Comparison of ENCODE assay signal across 20 mouse cellular contexts in genomic region chr5:83695383-83695782, GRCm38 (mm10).
DNase-seq lines count a peak whose midpoint lies in the region; ATAC-seq and TF ChIP-seq lines count a peak whose summit lies in the region.
"Had no signal": no experiment of that assay in that cellular context is flagged by ENCODE, and none has a peak within 500 bp of the region (broad histone marks: within the 10 kb centered on the region; RNA-seq: fewer than 3 reads in every experiment).

No protein-coding gene starts in this region.

- H3K36me3 ChIP-seq in hindbrain, embryonic 11.5 days (ENCODE audit: control insufficient read depth, insufficient read depth, low read length) = no peaks in the 10 kb centered on the region
- no peaks in the 10 kb centered on the region for H3K36me3 ChIP-seq in hindbrain, postnatal 0 days (ENCODE audit: insufficient read depth, low read length)
- H3K36me3 ChIP-seq in midbrain, embryonic 14.5 days (ENCODE audit: control insufficient read depth, insufficient read depth, low read length) = no peaks in the 10 kb centered on the region
- H3K36me3 ChIP-seq in midbrain, embryonic 16.5 days (ENCODE audit: control insufficient read depth, insufficient read depth, low read length) = no peaks in the 10 kb centered on the region
- H3K36me3 ChIP-seq: embryonic facial prominence, embryonic 13.5 days; embryonic facial prominence, embryonic 15.5 days; forebrain, embryonic 10.5 days; forebrain, embryonic 15.5 days had no signal

- no peak overlapping the region for H3K9ac ChIP-seq in hindbrain, embryonic 11.5 days (ENCODE audit: low read depth, low read length)
- no peak overlapping the region for H3K9ac ChIP-seq in hindbrain, postnatal 0 days (replicated peaks; ENCODE audit: low read length)
- H3K9ac ChIP-seq in midbrain, embryonic 14.5 days (replicated peaks; ENCODE audit: low read length) = no peak overlapping the region
- H3K9ac ChIP-seq in midbrain, embryonic 16.5 days (ENCODE audit: low read depth, low read length) = no peak overlapping the region
- H3K9ac ChIP-seq: embryonic facial prominence, embryonic 13.5 days; embryonic facial prominence, embryonic 15.5 days; forebrain, embryonic 13.5 days; forebrain, embryonic 15.5 days had no signal

- WGBS in hindbrain, embryonic 11.5 days = 59% methylated on average over 1 of the region's 1 CpGs
- WGBS in hindbrain, postnatal 0 days = 55% methylated on average over 1 of the region's 1 CpGs
- 47% methylated on average over 1 of the region's 1 CpGs for WGBS in midbrain, embryonic 14.5 days
- WGBS in midbrain, embryonic 16.5 days = 62% methylated on average over 1 of the region's 1 CpGs

- H3K27ac ChIP-seq in hindbrain, embryonic 11.5 days (ENCODE audit: low read depth, low read length) = no peak overlapping the region
- H3K27ac ChIP-seq in hindbrain, postnatal 0 days = no peak overlapping the region
- H3K27ac ChIP-seq in midbrain, embryonic 14.5 days (replicated peaks; ENCODE audit: low read depth, low read length) = no peak overlapping the region
- H3K27ac ChIP-seq in midbrain, embryonic 16.5 days (ENCODE audit: low read length) = no peak overlapping the region
- H3K27ac ChIP-seq: embryonic facial prominence, embryonic 13.5 days; embryonic facial prominence, embryonic 15.5 days; forebrain, embryonic 10.5 days; forebrain, embryonic 13.5 days; forebrain, embryonic 15.5 days had no signal

- no peaks in the 10 kb centered on the region for H3K9me3 ChIP-seq in hindbrain, embryonic 11.5 days (ENCODE audit: control insufficient read depth, low read length)
- no peaks in the 10 kb centered on the region for H3K9me3 ChIP-seq in hindbrain, postnatal 0 days (ENCODE audit: low read length)
- H3K9me3 ChIP-seq in midbrain, embryonic 14.5 days (ENCODE audit: control insufficient read depth, low read length) = no peaks in the 10 kb centered on the region
- H3K9me3 ChIP-seq in midbrain, embryonic 16.5 days (replicated peaks; ENCODE audit: control insufficient read depth, low read length, poor library complexity, severe bottlenecking) = no peaks in the 10 kb centered on the region
- H3K9me3 ChIP-seq: embryonic facial prominence, embryonic 13.5 days; embryonic facial prominence, embryonic 15.5 days; forebrain, embryonic 10.5 days; forebrain, embryonic 13.5 days; forebrain, embryonic 15.5 days had no signal

- peak; percentile 60; the same call in 1 of the 2 replicates for ATAC-seq in hindbrain, embryonic 11.5 days (ENCODE audit: low FRiP score)
- ATAC-seq in hindbrain, postnatal 0 days = no peak
- no peak for ATAC-seq in midbrain, embryonic 14.5 days (ENCODE audit: low FRiP score, low TSS enrichment)
- no peak for ATAC-seq in midbrain, embryonic 16.5 days
- ATAC-seq: forebrain, embryonic 13.5 days; forebrain, embryonic 15.5 days had no signal

- no peak overlapping the region for H3K4me2 ChIP-seq in hindbrain, embryonic 11.5 days (replicated peaks; ENCODE audit: low read depth, low read length)
- no peak overlapping the region for H3K4me2 ChIP-seq in hindbrain, postnatal 0 days (ENCODE audit: low read depth, low read length)
- no peak overlapping the region for H3K4me2 ChIP-seq in midbrain, embryonic 14.5 days (ENCODE audit: low read length)
- no peak overlapping the region for H3K4me2 ChIP-seq in midbrain, embryonic 16.5 days (ENCODE audit: low read length)
- H3K4me2 ChIP-seq: embryonic facial prominence, embryonic 13.5 days; embryonic facial prominence, embryonic 15.5 days; forebrain, embryonic 13.5 days; forebrain, embryonic 15.5 days had no signal

- DNase-seq in hindbrain, embryonic 11.5 days (ENCODE audit: low spot score) = no peak
- no peak for DNase-seq in hindbrain, postnatal 0 days (ENCODE audit: low spot score)
- DNase-seq in midbrain, embryonic 14.5 days = peak; percentile 28
- DNase-seq: adrenal gland, adult 2 months; adrenal gland, postnatal 10 days; adrenal gland, postnatal 25 days; cerebellum, adult 11 months; cerebellum, adult 18-20 months; cerebellum, adult 8-10 months; cerebellum, adult 9-11 months; cerebellum, postnatal 14 days; cerebellum, postnatal 36 days; embryo, embryonic 11 days had no signal

- H3K4me1 ChIP-seq in hindbrain, embryonic 11.5 days (replicated peaks; ENCODE audit: control insufficient read depth, insufficient read depth, low read length) = no peaks in the 10 kb centered on the region
- H3K4me1 ChIP-seq in hindbrain, postnatal 0 days (ENCODE audit: insufficient read depth, low read length) = no peaks in the 10 kb centered on the region
- no peaks in the 10 kb centered on the region for H3K4me1 ChIP-seq in midbrain, embryonic 14.5 days (ENCODE audit: control insufficient read depth, insufficient read depth, low read length)
- H3K4me1 ChIP-seq in midbrain, embryonic 16.5 days (ENCODE audit: control insufficient read depth, insufficient read depth, low read length) = no peaks in the 10 kb centered on the region
- H3K4me1 ChIP-seq: embryonic facial prominence, embryonic 13.5 days; embryonic facial prominence, embryonic 15.5 days; forebrain, embryonic 10.5 days; forebrain, embryonic 13.5 days; forebrain, embryonic 15.5 days had no signal

- H3K4me3 ChIP-seq in hindbrain, embryonic 11.5 days (ENCODE audit: low read depth, low read length) = no peak overlapping the region
- no peak overlapping the region for H3K4me3 ChIP-seq in hindbrain, postnatal 0 days (ENCODE audit: low read length)
- no peak overlapping the region for H3K4me3 ChIP-seq in midbrain, embryonic 14.5 days (replicated peaks; ENCODE audit: low read depth, low read length)
- no peak overlapping the region for H3K4me3 ChIP-seq in midbrain, embryonic 16.5 days (ENCODE audit: low read depth, low read length)
- H3K4me3 ChIP-seq: embryonic facial prominence, embryonic 13.5 days; embryonic facial prominence, embryonic 15.5 days; erythroblast, embryonic 14.5 days; forebrain, embryonic 10.5 days; forebrain, embryonic 13.5 days; forebrain, embryonic 15.5 days had no signal

- H3K27me3 ChIP-seq in hindbrain, embryonic 11.5 days (ENCODE audit: control insufficient read depth, insufficient read depth, low read length) = no peaks in the 10 kb centered on the region
- H3K27me3 ChIP-seq in hindbrain, postnatal 0 days (ENCODE audit: insufficient read depth, low read length) = no peaks in the 10 kb centered on the region
- H3K27me3 ChIP-seq in midbrain, embryonic 14.5 days (ENCODE audit: control insufficient read depth, insufficient read depth, low read length) = no peaks in the 10 kb centered on the region
- no peaks in the 10 kb centered on the region for H3K27me3 ChIP-seq in midbrain, embryonic 16.5 days (ENCODE audit: control insufficient read depth, insufficient read depth, low read depth, low read length)
- H3K27me3 ChIP-seq: embryonic facial prominence, embryonic 13.5 days; embryonic facial prominence, embryonic 15.5 days; forebrain, embryonic 13.5 days; forebrain, embryonic 15.5 days had no signal

- TF ChIP-seq CTCF in hindbrain, postnatal 0 days (IDR thresholded peaks at IDR 0.05; ENCODE audit: low read depth) = no peak
